Mouse (Mus musculus) adipocyte (in vitro differentiated cells): ENCODE results near the gene 1810013L24Rik.

Experiments used
- DNase-seq: peaks from one replicate; pipeline ENCODE4 v3.0.0-alpha.2; 2016; ENCODE audit warnings: low spot score

Gene 1810013L24Rik

DNA sequence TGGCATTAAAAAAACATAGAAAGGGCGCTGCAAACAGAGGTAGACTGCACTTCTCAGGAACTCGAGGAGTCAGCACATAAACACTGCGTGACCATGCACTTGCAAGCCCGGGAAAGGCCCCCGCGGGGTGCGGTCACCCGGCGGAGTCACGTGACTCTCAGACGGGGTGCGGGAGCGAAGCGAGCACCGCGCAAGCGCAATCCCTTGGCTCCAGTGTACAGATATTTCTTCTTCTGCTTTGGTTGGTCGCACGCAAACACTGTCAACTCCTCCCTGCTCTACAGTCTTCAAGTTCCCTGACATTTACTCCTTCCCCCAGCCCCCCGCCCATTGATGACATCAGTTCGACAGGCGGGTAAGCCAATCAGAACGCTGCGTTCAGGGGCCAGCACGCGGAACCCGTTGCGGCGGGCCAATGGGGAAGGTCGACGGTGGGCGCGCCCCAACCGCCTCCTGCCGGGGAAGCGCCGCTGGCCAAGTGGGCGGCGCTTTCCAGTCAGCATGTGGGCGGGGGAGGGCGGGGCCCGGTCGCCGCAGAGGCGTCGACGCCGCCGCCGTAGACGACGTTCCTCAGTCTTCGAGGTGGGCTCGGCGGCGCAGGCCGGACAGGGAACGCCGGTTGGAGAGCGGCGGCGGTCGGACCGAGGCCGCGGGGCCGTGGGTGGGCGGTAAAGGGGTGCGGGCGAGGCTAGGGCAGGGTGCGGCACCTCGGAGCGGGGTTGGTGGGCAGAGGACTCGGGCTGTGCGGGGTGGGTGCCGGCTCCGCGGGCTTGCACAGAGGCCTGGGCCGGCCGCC lies at the start of gene 1810013L24Rik:
Gene 1810013L24Rik (plus strand): TSS at position 537 of the 796 bp plus-strand sequence.
- peak; percentile 100 for DNase-seq

DNA sequence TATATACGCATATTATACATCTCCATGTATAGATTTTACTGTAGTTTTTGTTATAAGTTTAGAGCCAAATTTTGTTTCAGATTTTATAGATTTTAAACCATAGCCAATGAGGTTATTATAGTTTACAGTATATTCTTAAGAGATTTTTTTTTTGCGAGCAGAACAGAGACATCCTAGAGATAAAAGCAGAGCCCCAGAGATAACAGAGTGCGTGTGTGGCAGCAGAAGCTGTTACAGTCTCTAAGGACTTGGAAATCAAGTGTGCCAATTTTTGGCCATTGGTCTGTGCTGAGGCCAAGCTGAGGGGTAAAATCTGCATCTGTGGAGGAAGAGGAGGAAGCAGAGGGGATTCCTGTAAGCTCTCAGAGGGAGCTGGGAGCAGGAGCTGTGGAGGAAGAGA lies 49.7 kb upstream of the 1810013L24Rik start:
- no peak for DNase-seq

DNA sequence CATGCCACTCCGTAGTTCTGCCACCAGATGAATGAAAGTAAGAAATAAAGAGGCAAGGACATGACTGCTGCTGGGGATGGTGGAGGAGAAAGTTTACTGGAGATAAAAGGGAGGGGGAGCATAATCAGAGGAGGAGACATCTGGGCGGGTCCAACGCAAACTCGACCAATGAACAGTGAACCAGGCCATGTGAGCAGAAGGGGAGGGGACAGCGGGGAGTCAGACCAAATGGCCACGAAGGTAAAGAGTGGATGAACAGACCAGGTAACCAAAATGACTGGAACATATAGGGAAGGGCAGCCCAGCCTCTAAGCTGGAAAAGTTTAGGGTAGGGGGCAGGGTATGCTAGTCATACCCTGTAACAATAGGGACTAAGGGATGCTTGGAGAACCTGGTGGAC lies 48.7 kb upstream of the 1810013L24Rik start:
- DNase-seq: no peak

DNA sequence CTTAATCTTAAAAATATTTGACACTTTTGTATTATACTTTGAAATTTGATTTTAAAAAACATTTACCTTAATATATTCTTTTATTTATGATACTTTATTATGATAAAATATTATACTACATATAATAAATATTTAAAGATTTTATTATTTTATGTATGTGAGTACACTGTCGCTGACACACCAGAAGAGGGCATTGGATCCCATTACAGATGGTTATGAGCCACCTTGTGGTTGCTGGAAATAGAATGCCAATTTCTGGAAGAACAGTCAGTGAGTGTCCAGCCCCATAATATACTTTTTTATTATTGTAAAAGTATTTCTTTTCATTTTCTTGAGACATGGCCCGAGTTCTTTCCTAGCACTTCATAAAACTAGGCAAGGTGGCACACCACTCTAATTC lies 48.2 kb upstream of the 1810013L24Rik start:
- no peak for DNase-seq

DNA sequence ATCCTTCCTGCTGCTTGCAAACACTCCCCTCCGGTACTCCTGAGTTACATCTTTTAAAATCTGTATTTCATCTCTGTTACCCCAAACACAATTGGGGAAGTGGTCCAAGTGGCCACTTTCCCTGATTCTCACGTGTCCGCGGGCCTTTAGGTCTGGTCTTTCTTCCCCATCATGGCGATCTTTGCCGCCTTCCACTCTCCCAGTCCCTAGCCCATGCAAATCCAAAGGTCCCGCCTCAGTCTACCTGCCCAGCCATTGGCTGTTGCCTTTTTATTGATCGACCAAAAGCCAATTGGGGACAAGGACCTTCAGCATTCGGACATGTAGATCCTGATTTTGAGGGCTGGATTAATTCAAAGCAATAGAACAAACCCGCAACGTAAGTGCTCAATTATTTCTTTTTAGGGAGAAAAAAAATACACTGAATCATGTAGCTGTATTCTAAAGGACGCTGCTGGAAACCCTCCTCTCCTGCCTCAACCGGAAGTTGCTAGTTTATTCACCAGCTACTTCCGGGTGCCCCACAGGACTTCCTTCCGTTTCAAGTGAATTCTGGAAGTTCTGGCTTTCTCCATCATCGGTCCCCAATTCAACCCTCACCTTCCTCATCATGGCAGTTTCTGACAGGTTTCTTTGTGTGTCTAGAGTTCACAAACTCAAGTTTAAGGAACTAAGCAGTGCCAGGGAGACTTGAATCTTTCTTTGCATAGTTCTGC lies 46.5 kb upstream of the 1810013L24Rik start:
- DNase-seq: no peak

- DNase-seq: peak; percentile 36
Measured at GRCm38 (mm10) chr16:8784753-8785152, 45.1 kb upstream of the 1810013L24Rik start.

- peak; percentile 79 for DNase-seq
Measured at GRCm38 (mm10) chr16:8790886-8791285, 39.0 kb upstream of the 1810013L24Rik start.

GRCm38 (mm10) chr16:8791949-8792557 lies 37.8 kb upstream of the 1810013L24Rik start, which contains the start of gene Usp7:
Gene Usp7 (minus strand): TSS chr16:8792308.
- DNase-seq: no peak

- DNase-seq: no peak
Measured at GRCm38 (mm10) chr16:8794952-8795351, 34.9 kb upstream of the 1810013L24Rik start.

- DNase-seq: peak; percentile 50
Measured at GRCm38 (mm10) chr16:8795906-8796305, 34.0 kb upstream of the 1810013L24Rik start.

- peak; percentile 53 for DNase-seq
Measured at GRCm38 (mm10) chr16:8806703-8807102, 23.2 kb upstream of the 1810013L24Rik start.

GRCm38 (mm10) chr16:8810399-8811127 lies 19.3 kb upstream of the 1810013L24Rik start:
- DNase-seq: peak; percentile 61

DNA sequence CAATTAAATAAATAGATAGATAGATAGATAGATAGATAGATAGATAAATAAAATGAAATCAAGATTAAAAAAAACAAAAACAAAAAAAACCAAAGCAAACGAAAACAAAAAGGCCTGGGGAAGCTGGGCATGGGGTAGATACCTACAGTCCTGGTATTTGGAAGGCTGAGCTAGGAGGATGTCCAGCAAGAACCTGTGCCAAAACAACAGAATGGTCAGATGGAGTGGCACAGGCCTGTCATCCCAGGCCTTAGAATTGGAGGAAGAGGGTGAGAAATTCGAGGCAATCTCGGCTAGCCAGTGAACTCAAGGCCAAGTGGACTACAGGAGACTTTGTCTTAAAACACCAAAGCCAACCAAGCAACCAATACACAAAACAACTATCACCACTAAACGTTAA lies 12.0 kb upstream of the 1810013L24Rik start:
- no peak for DNase-seq

- DNase-seq: peak; percentile 79
Measured at GRCm38 (mm10) chr16:8821429-8821828, 8.5 kb upstream of the 1810013L24Rik start.

GRCm38 (mm10) chr16:8822586-8822985 lies 7.3 kb upstream of the 1810013L24Rik start:
- no peak for DNase-seq

DNA sequence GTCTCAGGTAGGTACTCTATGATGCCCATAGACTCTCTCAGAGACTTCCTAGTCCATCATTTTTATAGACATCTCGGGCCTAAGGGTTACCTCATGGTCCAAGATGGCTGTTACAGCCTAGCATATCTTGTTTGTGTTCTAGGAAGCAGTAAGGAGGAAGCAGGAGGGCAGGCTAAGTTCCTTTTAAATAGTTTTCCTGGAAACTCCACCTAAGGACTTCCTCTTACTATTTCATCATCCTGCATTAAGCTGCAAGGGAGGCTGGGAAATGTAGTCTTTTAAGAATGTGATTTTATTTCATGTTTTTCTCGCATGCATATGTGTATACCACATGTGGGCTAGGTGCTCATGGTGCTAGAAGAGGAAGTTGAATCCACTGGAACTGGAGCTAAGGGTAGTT lies 6.2 kb upstream of the 1810013L24Rik start:
- DNase-seq: peak; percentile 56

DNA sequence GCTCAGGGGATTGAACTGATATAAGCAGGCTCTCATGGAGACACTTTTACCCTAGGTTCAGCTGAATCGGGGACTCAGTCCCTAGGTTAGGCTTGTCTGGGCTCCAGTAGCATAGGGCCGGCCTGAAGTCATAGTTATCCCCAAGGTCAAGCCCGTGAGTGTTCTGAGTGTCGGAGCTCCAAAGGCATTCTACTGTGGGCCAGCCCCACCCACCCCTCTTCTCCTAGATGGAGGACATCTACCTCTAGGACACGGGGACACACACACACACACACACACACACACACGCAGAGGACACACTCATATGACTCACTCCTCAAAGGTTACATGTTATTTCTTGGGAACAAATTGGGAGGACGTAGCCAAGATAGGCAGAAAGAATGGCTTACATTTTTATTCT lies 2.5 kb upstream of the 1810013L24Rik start:
- no peak for DNase-seq

- DNase-seq: peak; percentile 88
Measured at GRCm38 (mm10) chr16:8828636-8829563, 1.0 kb upstream of the 1810013L24Rik start.

- peak; percentile 80 for DNase-seq
Measured at GRCm38 (mm10) chr16:8830431-8831211, 721 bp downstream of the 1810013L24Rik start.

DNA sequence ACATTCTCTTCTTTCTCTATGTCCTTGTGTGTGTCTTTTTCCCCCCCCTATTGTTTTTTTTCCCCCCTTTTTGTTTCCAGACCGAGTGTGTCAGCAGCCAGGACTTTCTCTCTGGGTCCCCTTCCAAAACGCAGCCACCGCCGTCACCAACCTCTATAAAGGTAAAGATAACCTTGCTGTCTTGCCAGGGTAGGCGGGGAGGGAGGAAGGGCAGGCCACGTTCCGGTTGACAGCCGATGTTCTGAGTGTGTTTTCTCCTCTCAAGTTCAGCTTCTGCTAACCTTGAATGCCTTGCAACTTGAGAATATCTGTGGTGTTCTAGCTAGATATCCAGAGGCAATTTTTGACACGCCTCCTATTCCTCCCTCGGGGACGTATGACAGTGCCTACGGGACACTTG lies 1.3 kb downstream of the 1810013L24Rik start:
- DNase-seq: no peak
